Mouse (Mus musculus): ENCODE results near the gene Snx11.

- TF ChIP-seq FLI1 (IDR thresholded peaks at IDR 0.05; ENCODE audit: low read length) (no peak), GATA1 (IDR thresholded peaks at IDR 0.05; ENCODE audit: borderline replicate concordance, low read length) (no peak)
These were observed 5.9 kb downstream of the Snx11 start for GRCm38 (mm10) chr11:96771274-96771975.
